Mouse (Mus musculus): ENCODE measurements around the gene C2cd4b.

DNA sequence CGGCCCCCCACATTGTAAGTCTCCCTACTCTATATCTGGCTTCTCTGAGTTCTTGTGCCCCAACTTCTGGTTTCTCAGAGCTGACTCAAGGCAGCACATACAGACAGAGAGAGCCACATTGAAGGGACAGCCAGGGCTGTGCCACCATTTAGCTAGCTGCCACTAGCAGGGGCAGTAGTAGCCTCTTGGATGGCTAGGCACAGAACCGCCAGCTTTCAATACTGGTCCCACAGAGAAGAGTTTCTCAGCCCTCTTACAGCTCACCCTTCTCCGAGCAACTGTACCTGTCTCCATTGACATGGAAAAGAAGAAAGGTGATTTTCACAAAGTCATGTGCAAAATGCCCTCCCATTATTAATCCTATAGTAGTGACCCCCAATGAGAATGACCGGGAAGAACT, 35.4 kb downstream of the C2cd4b start:
- TF ChIP-seq USF1 (IDR thresholded peaks at IDR 0.05; ENCODE audit: low read depth) (no peak), POLR2A (IDR thresholded peaks at IDR 0.05; ENCODE audit: insufficient read length, low read depth) (no peak), REST (IDR thresholded peaks at IDR 0.05; ENCODE audit: insufficient read depth, insufficient read length) (no peak), E2F4 (IDR thresholded peaks at IDR 0.05; ENCODE audit: insufficient read depth) (no peak), MAX (IDR thresholded peaks at IDR 0.05; ENCODE audit: low read depth) (no peak), MYOG (IDR thresholded peaks at IDR 0.05; ENCODE audit: control insufficient read depth in 1 of 3, insufficient read depth in 1 of 3, insufficient read length in 2 of 3, low read depth in 2 of 3) (no peak), SRF (IDR thresholded peaks at IDR 0.05; ENCODE audit: control insufficient read depth, insufficient read length, low read depth) (no peak), CEBPB (IDR thresholded peaks at IDR 0.05; ENCODE audit: insufficient read depth, poor library complexity, severe bottlenecking) (no peak), TCF3 (IDR thresholded peaks at IDR 0.05; ENCODE audit: insufficient read length, low read depth) (no peak), TCF12 (IDR thresholded peaks at IDR 0.05; ENCODE audit: insufficient read depth, poor library complexity, severe bottlenecking) (no peak), POLR2AphosphoS2 (IDR thresholded peaks at IDR 0.05; ENCODE audit: insufficient read length, low read depth) (no peak), MYOD1 (IDR thresholded peaks at IDR 0.05; ENCODE audit: control insufficient read depth in 1 of 3, insufficient read length in 2 of 3, low read depth in 2 of 3) (no peak)
